Mouse (Mus musculus): ENCODE results near the gene Klri1. TPM values are rescaled to one million over a fixed set of nuclear protein-coding genes. Genes with fewer than 3 reads are reported as not detected.

Gene Klri1
- polyA plus RNA-seq (2014; fragmentation: Nextera tagmentation; extraction: Ambion mirVana): not detected in 2 replicates

DNA sequence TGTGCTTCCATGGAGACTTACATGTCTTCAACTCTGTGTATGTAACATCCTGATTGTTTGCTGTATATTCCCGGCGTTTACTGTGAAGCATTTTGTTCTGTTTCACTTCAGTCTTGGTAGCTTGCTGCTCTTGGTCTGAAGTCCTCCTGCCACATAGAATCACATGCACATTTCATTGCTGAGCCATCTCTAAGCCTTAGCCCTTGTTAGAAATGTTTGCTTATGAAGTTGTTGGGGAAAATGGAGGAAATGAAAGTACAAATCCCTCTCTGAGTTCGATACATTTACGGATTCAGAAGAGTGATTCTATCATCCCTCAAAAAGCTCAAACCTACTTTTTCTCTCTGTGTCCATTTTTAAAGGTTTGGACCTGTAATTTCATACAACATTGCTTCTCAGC, at the start of gene Klri1:
Gene Klri1, minus strand, starts transcription at position 101 of the 400 bp plus-strand sequence.
- DNase-seq: no peak
- Histone ChIP-seq H3K9ac (replicated peaks; ENCODE audit: low read length) (no peak within 1 kb of the TSS), H3K27ac (replicated peaks; ENCODE audit: low read depth, low read length) (no peak within 1 kb of the TSS), H3K36me3 (ENCODE audit: control insufficient read depth, insufficient read depth, low read length) (no peaks in the 10 kb centered on the region), H3K9me3 (ENCODE audit: control insufficient read depth, low read length) (no peaks in the 10 kb centered on the region), H3K27me3 (ENCODE audit: control insufficient read depth, insufficient read depth, low read length) (no peaks in the 10 kb centered on the region), H3K4me1 (ENCODE audit: control insufficient read depth, insufficient read depth, low read length) (no peaks in the 10 kb centered on the region), H3K4me2 (ENCODE audit: low read length) (no peak within 1 kb of the TSS), H3K4me3 (replicated peaks; ENCODE audit: low read depth, low read length) (no peak within 1 kb of the TSS)
- no peak for ATAC-seq (ENCODE audit: low FRiP score, low TSS enrichment)
- WGBS: 92% methylated on average over 4 of the region's 4 CpGs

- no peak for ATAC-seq (ENCODE audit: low FRiP score, low TSS enrichment)
- H3K9me3 ChIP-seq (ENCODE audit: control insufficient read depth, low read length): no peaks in the 10 kb centered on the region
- H3K27ac ChIP-seq (replicated peaks; ENCODE audit: low read depth, low read length): no peak overlapping the region
- H3K9ac ChIP-seq (replicated peaks; ENCODE audit: low read length): no peak overlapping the region
- H3K4me2 ChIP-seq (ENCODE audit: low read length): no peak overlapping the region
- H3K27me3 ChIP-seq (ENCODE audit: control insufficient read depth, insufficient read depth, low read length): no peaks in the 10 kb centered on the region
- DNase-seq: no peak
- H3K36me3 ChIP-seq (ENCODE audit: control insufficient read depth, insufficient read depth, low read length): no peaks in the 10 kb centered on the region
- 80% methylated on average over 3 of the region's 3 CpGs for WGBS
- H3K4me3 ChIP-seq (replicated peaks; ENCODE audit: low read depth, low read length): no peak overlapping the region
- H3K4me1 ChIP-seq (ENCODE audit: control insufficient read depth, insufficient read depth, low read length): no peaks in the 10 kb centered on the region
Measured at GRCm38 (mm10) chr6:129747654-129748032, 30.7 kb upstream of the Klri1 start.

GRCm38 (mm10) chr6:129747016-129747653, 30.2 kb upstream of the Klri1 start:
- WGBS: 85% methylated on average over 4 of the region's 4 CpGs
- Histone ChIP-seq H3K4me3 (replicated peaks; ENCODE audit: low read depth, low read length) (no peak overlapping the region), H3K27me3 (ENCODE audit: control insufficient read depth, insufficient read depth, low read length) (no peaks in the 10 kb centered on the region), H3K9me3 (ENCODE audit: control insufficient read depth, low read length) (no peaks in the 10 kb centered on the region), H3K4me1 (ENCODE audit: control insufficient read depth, insufficient read depth, low read length) (no peaks in the 10 kb centered on the region), H3K27ac (replicated peaks; ENCODE audit: low read depth, low read length) (no peak overlapping the region), H3K9ac (replicated peaks; ENCODE audit: low read length) (no peak overlapping the region), H3K4me2 (ENCODE audit: low read length) (no peak overlapping the region), H3K36me3 (ENCODE audit: control insufficient read depth, insufficient read depth, low read length) (no peaks in the 10 kb centered on the region)
- no peak for DNase-seq
- ATAC-seq (ENCODE audit: low FRiP score, low TSS enrichment): no peak

DNA sequence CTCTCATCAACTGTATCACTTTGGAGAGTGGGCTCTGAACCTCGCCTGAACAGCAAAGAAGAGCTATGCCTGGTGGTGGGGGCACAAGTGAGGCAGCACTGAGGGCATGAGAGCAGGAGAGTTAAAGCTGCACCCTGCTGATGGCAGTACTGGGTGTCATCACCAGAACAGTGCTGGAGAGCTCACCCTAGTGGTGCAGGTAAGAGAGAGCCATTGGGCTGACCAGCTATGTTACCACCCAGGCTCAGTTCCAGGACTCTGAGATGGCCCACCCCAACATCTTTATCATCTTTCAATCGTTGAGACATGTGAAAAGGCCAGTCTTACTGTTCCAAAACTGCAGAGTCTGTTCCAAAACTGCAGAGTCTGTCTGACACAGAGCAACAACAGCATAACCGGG, 29.2 kb upstream of the Klri1 start:
- Histone ChIP-seq H3K4me1 (ENCODE audit: control insufficient read depth, insufficient read depth, low read length) (no peaks in the 10 kb centered on the region), H3K9ac (replicated peaks; ENCODE audit: low read length) (no peak overlapping the region), H3K4me2 (ENCODE audit: low read length) (no peak overlapping the region), H3K4me3 (replicated peaks; ENCODE audit: low read depth, low read length) (no peak overlapping the region), H3K27ac (replicated peaks; ENCODE audit: low read depth, low read length) (no peak overlapping the region), H3K27me3 (ENCODE audit: control insufficient read depth, insufficient read depth, low read length) (no peaks in the 10 kb centered on the region), H3K9me3 (ENCODE audit: control insufficient read depth, low read length) (no peaks in the 10 kb centered on the region), H3K36me3 (ENCODE audit: control insufficient read depth, insufficient read depth, low read length) (no peaks in the 10 kb centered on the region)
- DNase-seq: no peak
- ATAC-seq (ENCODE audit: low FRiP score, low TSS enrichment): no peak; the same call in 1 of the 2 replicates
- 62% methylated on average over 3 of the region's 3 CpGs for WGBS

DNA sequence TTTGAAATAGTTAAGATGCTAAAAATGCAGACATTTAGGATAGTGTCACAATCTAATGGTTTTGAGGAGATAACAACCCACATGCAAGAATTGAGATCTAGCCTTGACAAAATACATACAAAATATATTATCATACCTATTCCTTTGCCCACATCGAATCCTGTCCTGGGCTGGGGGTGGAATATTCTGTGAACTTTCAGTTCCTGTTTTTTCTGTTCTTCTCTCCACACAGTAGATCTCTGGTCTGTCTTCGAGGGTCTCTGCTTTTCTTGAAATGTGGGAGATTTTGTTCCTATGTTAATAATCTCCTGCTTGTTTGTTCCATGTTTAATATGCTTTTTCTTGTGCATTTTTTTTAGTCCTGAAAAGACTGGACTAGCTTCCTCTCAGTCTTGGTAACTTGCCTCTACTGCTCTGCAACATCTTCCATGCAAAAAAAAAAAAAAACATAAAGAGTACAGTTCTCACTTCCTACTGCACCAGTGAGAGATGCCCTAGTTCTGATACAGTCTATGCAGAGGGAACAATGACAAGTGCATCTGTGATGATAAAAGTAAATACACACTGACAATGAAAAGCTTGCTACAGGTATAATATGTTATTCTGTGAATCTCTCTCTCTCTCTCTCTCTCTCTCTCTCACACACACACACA, 23.3 kb upstream of the Klri1 start, which contains the start of gene Klri2:
Gene Klri2, minus strand, starts transcription at position 416 of the 653 bp plus-strand sequence.
- no peaks in the 10 kb centered on the region for H3K9me3 ChIP-seq (ENCODE audit: control insufficient read depth, low read length)
- ATAC-seq (ENCODE audit: low FRiP score, low TSS enrichment): no peak
- no peak within 1 kb of the TSS for H3K9ac ChIP-seq (replicated peaks; ENCODE audit: low read length)
- DNase-seq: no peak
- H3K27me3 ChIP-seq (ENCODE audit: control insufficient read depth, insufficient read depth, low read length): no peaks in the 10 kb centered on the region
- H3K36me3 ChIP-seq (ENCODE audit: control insufficient read depth, insufficient read depth, low read length): no peaks in the 10 kb centered on the region
- H3K4me3 ChIP-seq (replicated peaks; ENCODE audit: low read depth, low read length): no peak within 1 kb of the TSS
- WGBS: 76% methylated on average over 2 of the region's 2 CpGs
- no peak within 1 kb of the TSS for H3K27ac ChIP-seq (replicated peaks; ENCODE audit: low read depth, low read length)
- H3K4me2 ChIP-seq (ENCODE audit: low read length): no peak within 1 kb of the TSS
- no peaks in the 10 kb centered on the region for H3K4me1 ChIP-seq (ENCODE audit: control insufficient read depth, insufficient read depth, low read length)

GRCm38 (mm10) chr6:129736414-129736813, 19.5 kb upstream of the Klri1 start:
- Histone ChIP-seq H3K27ac (replicated peaks; ENCODE audit: low read depth, low read length) (no peak overlapping the region), H3K27me3 (ENCODE audit: control insufficient read depth, insufficient read depth, low read length) (no peaks in the 10 kb centered on the region), H3K9ac (replicated peaks; ENCODE audit: low read length) (no peak overlapping the region), H3K4me3 (replicated peaks; ENCODE audit: low read depth, low read length) (no peak overlapping the region), H3K36me3 (ENCODE audit: control insufficient read depth, insufficient read depth, low read length) (no peaks in the 10 kb centered on the region), H3K4me2 (ENCODE audit: low read length) (no peak overlapping the region), H3K9me3 (ENCODE audit: control insufficient read depth, low read length) (no peaks in the 10 kb centered on the region), H3K4me1 (ENCODE audit: control insufficient read depth, insufficient read depth, low read length) (no peaks in the 10 kb centered on the region)
- ATAC-seq (ENCODE audit: low FRiP score, low TSS enrichment): no peak
- no peak for DNase-seq

- H3K27me3 ChIP-seq (ENCODE audit: control insufficient read depth, insufficient read depth, low read length): no peaks in the 10 kb centered on the region
- H3K9ac ChIP-seq (replicated peaks; ENCODE audit: low read length): no peak overlapping the region
- H3K27ac ChIP-seq (replicated peaks; ENCODE audit: low read depth, low read length): no peak overlapping the region
- WGBS: 89% methylated on average over 1 of the region's 1 CpGs
- H3K4me1 ChIP-seq (ENCODE audit: control insufficient read depth, insufficient read depth, low read length): no peaks in the 10 kb centered on the region
- no peak overlapping the region for H3K4me3 ChIP-seq (replicated peaks; ENCODE audit: low read depth, low read length)
- no peak overlapping the region for H3K4me2 ChIP-seq (ENCODE audit: low read length)
- H3K36me3 ChIP-seq (ENCODE audit: control insufficient read depth, insufficient read depth, low read length): no peaks in the 10 kb centered on the region
- H3K9me3 ChIP-seq (ENCODE audit: control insufficient read depth, low read length): no peaks in the 10 kb centered on the region
- no peak for DNase-seq
- ATAC-seq (ENCODE audit: low FRiP score, low TSS enrichment): no peak; the same call in 1 of the 2 replicates
Measured at GRCm38 (mm10) chr6:129727237-129727636, 10.3 kb upstream of the Klri1 start.

- H3K4me1 ChIP-seq (ENCODE audit: control insufficient read depth, insufficient read depth, low read length): no peaks in the 10 kb centered on the region
- no peaks in the 10 kb centered on the region for H3K36me3 ChIP-seq (ENCODE audit: control insufficient read depth, insufficient read depth, low read length)
- no peak for DNase-seq
- no peak for ATAC-seq (ENCODE audit: low FRiP score, low TSS enrichment)
- H3K9me3 ChIP-seq (ENCODE audit: control insufficient read depth, low read length): no peaks in the 10 kb centered on the region
- no peak overlapping the region for H3K27ac ChIP-seq (replicated peaks; ENCODE audit: low read depth, low read length)
- no peak overlapping the region for H3K9ac ChIP-seq (replicated peaks; ENCODE audit: low read length)
- no peak overlapping the region for H3K4me3 ChIP-seq (replicated peaks; ENCODE audit: low read depth, low read length)
- no peak overlapping the region for H3K4me2 ChIP-seq (ENCODE audit: low read length)
- 68% methylated on average over 1 of the region's 1 CpGs for WGBS
- no peaks in the 10 kb centered on the region for H3K27me3 ChIP-seq (ENCODE audit: control insufficient read depth, insufficient read depth, low read length)
Measured at GRCm38 (mm10) chr6:129721390-129721789, 4.5 kb upstream of the Klri1 start.

GRCm38 (mm10) chr6:129720487-129720886, 3.6 kb upstream of the Klri1 start:
- Histone ChIP-seq H3K4me1 (ENCODE audit: control insufficient read depth, insufficient read depth, low read length) (no peaks in the 10 kb centered on the region), H3K4me2 (ENCODE audit: low read length) (no peak overlapping the region), H3K9ac (replicated peaks; ENCODE audit: low read length) (no peak overlapping the region), H3K9me3 (ENCODE audit: control insufficient read depth, low read length) (no peaks in the 10 kb centered on the region), H3K27me3 (ENCODE audit: control insufficient read depth, insufficient read depth, low read length) (no peaks in the 10 kb centered on the region), H3K4me3 (replicated peaks; ENCODE audit: low read depth, low read length) (no peak overlapping the region), H3K36me3 (ENCODE audit: control insufficient read depth, insufficient read depth, low read length) (no peaks in the 10 kb centered on the region), H3K27ac (replicated peaks; ENCODE audit: low read depth, low read length) (no peak overlapping the region)
- DNase-seq: peak; percentile 1
- whole genome bisulfite sequencing: 20% methylated on average over 3 of the region's 3 CpGs
- ATAC-seq (ENCODE audit: low FRiP score, low TSS enrichment): no peak

Data from midbrain, embryonic 14.5 days (tissue).